Mouse (Mus musculus): ENCODE results near the gene Zfp119a. TPM values are rescaled to one million over a fixed set of nuclear protein-coding genes. Genes with fewer than 3 reads are reported as not detected.

Zfp119a gene
- polyA plus RNA-seq (2015; fragmentation: Illumina TruSeq; extraction: RNeasy Lipid Tissue Mini Kit (QIAGEN cat#74804); ENCODE audit: low read depth, low replicate concordance): 5.6 TPM

GRCm38 (mm10) chr17:55878636-55879369 is at the start of gene Zfp119a:
Gene Zfp119a (minus strand): TSS chr17:55878930.

Other genes starting within 250 kb of the Zfp119a start
- 7.9 TPM for gene Pot1b, start 166.3 kb downstream of the Zfp119a start, polyA plus RNA-seq (2015; fragmentation: Illumina TruSeq; extraction: RNeasy Lipid Tissue Mini Kit (QIAGEN cat#74804); ENCODE audit: low read depth, low replicate concordance)
- not detected for gene Adgre4, start 128.9 kb downstream of the Zfp119a start, polyA plus RNA-seq (2015; fragmentation: Illumina TruSeq; extraction: RNeasy Lipid Tissue Mini Kit (QIAGEN cat#74804); ENCODE audit: low read depth, low replicate concordance)
- 11.1 TPM for gene Zfp959, start 13.2 kb upstream of the Zfp119a start, polyA plus RNA-seq (2015; fragmentation: Illumina TruSeq; extraction: RNeasy Lipid Tissue Mini Kit (QIAGEN cat#74804); ENCODE audit: low read depth, low replicate concordance)
- 4.3 TPM for gene Zfp119b, start 70.6 kb upstream of the Zfp119a start, polyA plus RNA-seq (2015; fragmentation: Illumina TruSeq; extraction: RNeasy Lipid Tissue Mini Kit (QIAGEN cat#74804); ENCODE audit: low read depth, low replicate concordance)
- 1.5 TPM for gene Ebi3, start 73.7 kb upstream of the Zfp119a start, polyA plus RNA-seq (2015; fragmentation: Illumina TruSeq; extraction: RNeasy Lipid Tissue Mini Kit (QIAGEN cat#74804); ENCODE audit: low read depth, low replicate concordance)
- gene Yju2, start 80.2 kb upstream of the Zfp119a start, polyA plus RNA-seq (2015; fragmentation: Illumina TruSeq; extraction: RNeasy Lipid Tissue Mini Kit (QIAGEN cat#74804); ENCODE audit: low read depth, low replicate concordance): 10.5 TPM
- 42.9 TPM for gene Shd, start 91.5 kb upstream of the Zfp119a start, polyA plus RNA-seq (2015; fragmentation: Illumina TruSeq; extraction: RNeasy Lipid Tissue Mini Kit (QIAGEN cat#74804); ENCODE audit: low read depth, low replicate concordance)
- 54.4 TPM for gene Fsd1, start 107.6 kb upstream of the Zfp119a start, polyA plus RNA-seq (2015; fragmentation: Illumina TruSeq; extraction: RNeasy Lipid Tissue Mini Kit (QIAGEN cat#74804); ENCODE audit: low read depth, low replicate concordance)
- 2.6 TPM for gene Stap2, start 126.7 kb upstream of the Zfp119a start, polyA plus RNA-seq (2015; fragmentation: Illumina TruSeq; extraction: RNeasy Lipid Tissue Mini Kit (QIAGEN cat#74804); ENCODE audit: low read depth, low replicate concordance)
- 93.4 TPM for gene Mpnd, start 126.8 kb upstream of the Zfp119a start, polyA plus RNA-seq (2015; fragmentation: Illumina TruSeq; extraction: RNeasy Lipid Tissue Mini Kit (QIAGEN cat#74804); ENCODE audit: low read depth, low replicate concordance)
- gene Sh3gl1, start 157.7 kb upstream of the Zfp119a start, polyA plus RNA-seq (2015; fragmentation: Illumina TruSeq; extraction: RNeasy Lipid Tissue Mini Kit (QIAGEN cat#74804); ENCODE audit: low read depth, low replicate concordance): 40.3 TPM
- 2.4 TPM for gene Chaf1a, start 161.5 kb upstream of the Zfp119a start, polyA plus RNA-seq (2015; fragmentation: Illumina TruSeq; extraction: RNeasy Lipid Tissue Mini Kit (QIAGEN cat#74804); ENCODE audit: low read depth, low replicate concordance)
- 105 TPM for gene Ubxn6, start 196.1 kb upstream of the Zfp119a start, polyA plus RNA-seq (2015; fragmentation: Illumina TruSeq; extraction: RNeasy Lipid Tissue Mini Kit (QIAGEN cat#74804); ENCODE audit: low read depth, low replicate concordance)
- gene Hdgfl2, start 200.7 kb upstream of the Zfp119a start, polyA plus RNA-seq (2015; fragmentation: Illumina TruSeq; extraction: RNeasy Lipid Tissue Mini Kit (QIAGEN cat#74804); ENCODE audit: low read depth, low replicate concordance): 82.6 TPM
- gene Plin4, start 230.9 kb upstream of the Zfp119a start, polyA plus RNA-seq (2015; fragmentation: Illumina TruSeq; extraction: RNeasy Lipid Tissue Mini Kit (QIAGEN cat#74804); ENCODE audit: low read depth, low replicate concordance): 1.1 TPM
- gene Plin5, start 238.7 kb upstream of the Zfp119a start, polyA plus RNA-seq (2015; fragmentation: Illumina TruSeq; extraction: RNeasy Lipid Tissue Mini Kit (QIAGEN cat#74804); ENCODE audit: low read depth, low replicate concordance): 0.67 TPM
- 2.5 TPM for gene Lrg1, start 243.1 kb upstream of the Zfp119a start, polyA plus RNA-seq (2015; fragmentation: Illumina TruSeq; extraction: RNeasy Lipid Tissue Mini Kit (QIAGEN cat#74804); ENCODE audit: low read depth, low replicate concordance)

All from brain, adult 10 weeks (tissue).